Mouse (Mus musculus) neutrophil, adult 65 days (primary cell): ENCODE measurements around the gene Gm8159. TPM values are rescaled to one million over a fixed set of nuclear protein-coding genes. Genes with fewer than 3 reads are reported as not detected.

Experiments
- total RNA-seq: library from RNA; stranded (reverse); gene quantifications from 2 replicates; pipeline ENCODE4 v1.2.4, GENCODE M21; 2023

Gene Gm8159
- not detected in 2 replicates for total RNA-seq

DNA sequence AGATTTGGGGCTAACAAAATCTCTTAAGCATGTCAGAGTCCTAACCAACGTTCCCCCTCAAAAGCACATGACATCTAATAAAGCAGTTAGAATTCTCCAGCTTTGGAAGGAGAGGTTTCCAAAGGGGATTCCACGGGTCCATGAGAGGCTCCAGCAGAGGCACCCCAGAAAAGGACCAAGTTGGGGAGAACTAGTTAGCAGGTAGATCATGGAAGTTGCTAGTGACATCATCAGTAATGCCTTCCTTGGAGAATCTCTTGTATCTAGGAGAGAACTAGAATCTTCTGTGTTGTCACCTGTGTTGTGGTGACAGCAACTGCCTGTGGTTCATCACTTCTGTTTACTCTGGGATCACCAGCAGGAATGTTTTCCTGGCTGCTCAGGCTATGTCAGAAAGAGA, at the start of gene Gm8159:
Gene Gm8159, plus strand, starts transcription at position 301 of the 400 bp plus-strand sequence.

DNA sequence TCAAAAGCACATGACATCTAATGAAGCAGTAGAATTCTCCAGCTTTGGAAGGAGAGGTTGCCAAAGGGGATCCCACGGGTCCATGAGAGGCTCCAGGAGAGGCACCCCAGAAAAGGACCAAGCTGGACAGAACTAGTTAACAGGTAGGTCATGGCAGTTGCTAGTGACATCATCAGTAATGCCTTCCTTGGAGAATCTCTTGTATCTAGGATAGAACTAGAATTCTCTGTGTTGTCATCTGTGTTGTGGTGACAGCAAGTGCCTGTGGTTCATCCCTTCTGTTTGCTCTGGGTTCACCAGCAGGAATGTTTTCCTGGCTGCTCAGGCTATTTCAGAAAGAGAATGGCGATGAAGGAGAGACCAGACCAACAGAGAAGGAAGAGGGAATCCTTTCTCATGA, 31.7 kb downstream of the Gm8159 start, which contains the start of gene Gm3239:
Gene Gm3239, plus strand, starts transcription at position 301 of the 400 bp plus-strand sequence.

Other genes starting within 250 kb of the Gm8159 start
- gene Gm3159, start 234.8 kb upstream of the Gm8159 start, total RNA-seq, result not detected in 2 replicates
- not detected in 2 replicates for gene Gm3164, start 216.9 kb upstream of the Gm8159 start, total RNA-seq
- not detected in 2 replicates for gene Gm3173, start 201.4 kb upstream of the Gm8159 start, total RNA-seq
- gene Gm3182, start 150.6 kb upstream of the Gm8159 start, total RNA-seq, result not detected in 2 replicates
- gene Gm3047, start 76.9 kb upstream of the Gm8159 start, total RNA-seq, result not detected in 2 replicates
- not detected in 2 replicates for gene Gm3239, start 31.8 kb downstream of the Gm8159 start, total RNA-seq
- gene Gm7876, start 76.9 kb downstream of the Gm8159 start, total RNA-seq, result not detected in 2 replicates
- gene Gm3252, start 94.4 kb downstream of the Gm8159 start, total RNA-seq, result not detected in 2 replicates
- gene Gm9602, start 144.0 kb downstream of the Gm8159 start, total RNA-seq, result not detected in 2 replicates
- not detected in 2 replicates for gene Gm3269, start 205.8 kb downstream of the Gm8159 start, total RNA-seq
- not detected in 2 replicates for gene Gm3264, start 223.2 kb downstream of the Gm8159 start, total RNA-seq